Mouse (Mus musculus) spleen, postnatal 4 days (tissue): ENCODE data around the gene Coro2a.

Source experiments
- DNase-seq, 2 experiments: peaks; one replicate each; pipeline ENCODE4 v3.0.0; 2022; ENCODE audit warnings: low spot score in 2 of 2

Gene Coro2a

GRCm38 (mm10) chr4:46526798-46527557 is 75.0 kb downstream of the Coro2a start:
- DNase-seq: peak in 1 of 2 experiments; percentile 67

GRCm38 (mm10) chr4:46526226-46526625 is 75.8 kb downstream of the Coro2a start:
- no peak for DNase-seq

GRCm38 (mm10) chr4:46523324-46523723 is 78.7 kb downstream of the Coro2a start:
- no peak for DNase-seq

GRCm38 (mm10) chr4:46521457-46521856 is 80.5 kb downstream of the Coro2a start:
- no peak for DNase-seq

- DNase-seq: no peak
Measured at GRCm38 (mm10) chr4:46520491-46520890, 81.5 kb downstream of the Coro2a start.

- DNase-seq: peak; percentile 90 to 94
Measured at GRCm38 (mm10) chr4:46507736-46508460, 94.1 kb downstream of the Coro2a start.

- DNase-seq: peak; percentile 96 to 97
Measured at GRCm38 (mm10) chr4:46506801-46507610, 95.0 kb downstream of the Coro2a start.

- no peak for DNase-seq
Measured at GRCm38 (mm10) chr4:46505361-46506057, 96.5 kb downstream of the Coro2a start.

GRCm38 (mm10) chr4:46503881-46504280 is 98.1 kb downstream of the Coro2a start:
- no peak for DNase-seq

- no peak for DNase-seq
Measured at GRCm38 (mm10) chr4:46502606-46503502, 99.1 kb downstream of the Coro2a start.

GRCm38 (mm10) chr4:46498976-46499375 is 103.0 kb downstream of the Coro2a start:
- DNase-seq: peak; percentile 46 to 82

- no peak for DNase-seq
Measured at GRCm38 (mm10) chr4:46498511-46498910, 103.5 kb downstream of the Coro2a start.

GRCm38 (mm10) chr4:46497286-46497892 is 104.6 kb downstream of the Coro2a start:
- DNase-seq: peak; percentile 83 to 93

GRCm38 (mm10) chr4:46495543-46495942 is 106.5 kb downstream of the Coro2a start:
- no peak for DNase-seq

GRCm38 (mm10) chr4:46493071-46493470 is 108.9 kb downstream of the Coro2a start:
- no peak for DNase-seq

GRCm38 (mm10) chr4:46489028-46489925 is 112.7 kb downstream of the Coro2a start, which contains the start of gene Nans:
Nans (plus strand) TSS chr4:46489248.
- DNase-seq: peak; percentile 96 to 97

GRCm38 (mm10) chr4:46487348-46487747 is 114.7 kb downstream of the Coro2a start:
- DNase-seq: peak in 1 of 2 experiments; percentile 31
